Mouse (Mus musculus) spleen, adult 2 months (tissue): ENCODE data around the gene Pacs2.

Source experiments
- CTCF ChIP-seq: fragments of 200-500 bp; IDR thresholded peaks from 2 replicates; pipeline ENCODE4 v1.5.1; 2011; ENCODE audit warnings: mild to moderate bottlenecking, inconsistent platforms; ENCODE audit not compliant: insufficient read depth, insufficient read length, insufficient replicate concordance; ENCODE audit errors: extremely low read depth
- POLR2A ChIP-seq: fragments of 200-500 bp; IDR thresholded peaks from 2 replicates; pipeline ENCODE4 v1.6.1; 2011; ENCODE audit warnings: low read depth, low read length, inconsistent platforms

GRCm38 (mm10) chr12:113056089-113056488 is 41.8 kb downstream of the Pacs2 start:
- no peak for TF ChIP-seq CTCF
- TF ChIP-seq POLR2A = no peak
